Mouse (Mus musculus) G1E-ER4 (cell line): ENCODE results near the gene Tenm1. TPM values are rescaled to one million over a fixed set of nuclear protein-coding genes. Genes with fewer than 3 reads are reported as not detected.

Experiments used
- GATA1 ChIP-seq: IDR thresholded peaks from one replicate; pipeline ENCODE4 v1.8.0; 2012; ENCODE audit warnings: low read length, inconsistent platforms
- polyA plus RNA-seq: library from polyadenylated mRNA; stranded (reverse); fragments of >175 nt; gene quantifications from 2 replicates; pipeline ENCODE4 v1.2.3, GENCODE M21; 2012

Gene Tenm1
- polyA plus RNA-seq, 1 experiment = not detected

DNA sequence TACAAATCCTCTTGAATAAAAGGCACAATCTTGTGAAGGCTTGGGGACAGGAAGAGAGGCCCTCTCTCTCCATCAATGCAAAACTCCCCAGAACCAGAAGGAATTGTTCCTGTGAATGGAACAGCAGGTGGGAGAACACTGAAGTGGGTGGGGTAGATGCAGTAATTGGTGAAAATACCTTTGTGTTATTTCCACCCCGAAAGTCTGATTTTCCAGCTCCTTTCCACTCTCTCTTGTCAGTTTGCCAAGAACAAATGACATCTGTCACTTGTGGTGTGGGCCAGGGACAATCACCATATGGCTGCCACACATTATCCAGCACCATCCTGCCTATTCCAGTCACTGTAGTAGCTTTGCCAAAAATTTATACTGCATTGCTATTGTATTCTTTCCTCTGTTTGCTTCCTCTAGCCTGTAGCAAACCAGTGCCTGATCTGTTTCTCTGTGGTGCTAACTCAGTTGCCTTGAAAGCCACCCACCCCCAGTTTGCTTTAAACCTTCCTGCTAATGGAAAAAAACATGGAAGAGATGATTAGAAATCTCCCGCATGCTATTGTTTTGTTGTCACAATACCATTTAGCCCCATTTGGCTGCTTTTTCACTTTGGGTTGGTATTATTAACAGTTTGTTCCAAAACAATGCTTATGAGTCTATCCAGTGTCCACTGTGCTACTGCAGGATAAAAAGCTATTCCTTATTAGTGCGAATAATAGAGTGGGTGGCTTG is 888.7 kb downstream of the Tenm1 start:
- TF ChIP-seq GATA1 = no peak

GRCm38 (mm10) chrX:42530703-42531102 is 898.2 kb downstream of the Tenm1 start:
- no peak for TF ChIP-seq GATA1

DNA sequence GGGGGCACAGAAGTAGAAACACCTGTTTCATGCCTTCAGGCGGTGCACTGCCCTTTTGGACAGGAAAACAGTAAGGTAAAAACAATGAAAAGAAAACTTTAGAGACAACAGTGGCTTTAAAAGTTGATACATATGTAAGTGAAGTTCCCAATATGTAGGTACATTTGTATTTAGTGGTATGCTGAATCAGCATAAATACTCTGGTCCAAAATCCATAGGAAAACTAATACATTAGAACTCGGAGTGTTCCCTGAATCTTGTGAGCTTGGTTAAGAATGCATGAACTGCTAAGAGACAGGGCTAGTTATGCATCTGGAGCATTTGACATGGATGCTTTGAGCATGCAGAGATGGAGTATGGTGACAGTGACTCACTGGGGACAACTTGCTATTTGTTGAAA is 906.1 kb downstream of the Tenm1 start:
- no peak for TF ChIP-seq GATA1

- TF ChIP-seq GATA1 = no peak
Measured at GRCm38 (mm10) chrX:42512567-42512966, 916.4 kb downstream of the Tenm1 start.

GRCm38 (mm10) chrX:42511105-42511504 is 917.8 kb downstream of the Tenm1 start:
- TF ChIP-seq GATA1 = no peak

DNA sequence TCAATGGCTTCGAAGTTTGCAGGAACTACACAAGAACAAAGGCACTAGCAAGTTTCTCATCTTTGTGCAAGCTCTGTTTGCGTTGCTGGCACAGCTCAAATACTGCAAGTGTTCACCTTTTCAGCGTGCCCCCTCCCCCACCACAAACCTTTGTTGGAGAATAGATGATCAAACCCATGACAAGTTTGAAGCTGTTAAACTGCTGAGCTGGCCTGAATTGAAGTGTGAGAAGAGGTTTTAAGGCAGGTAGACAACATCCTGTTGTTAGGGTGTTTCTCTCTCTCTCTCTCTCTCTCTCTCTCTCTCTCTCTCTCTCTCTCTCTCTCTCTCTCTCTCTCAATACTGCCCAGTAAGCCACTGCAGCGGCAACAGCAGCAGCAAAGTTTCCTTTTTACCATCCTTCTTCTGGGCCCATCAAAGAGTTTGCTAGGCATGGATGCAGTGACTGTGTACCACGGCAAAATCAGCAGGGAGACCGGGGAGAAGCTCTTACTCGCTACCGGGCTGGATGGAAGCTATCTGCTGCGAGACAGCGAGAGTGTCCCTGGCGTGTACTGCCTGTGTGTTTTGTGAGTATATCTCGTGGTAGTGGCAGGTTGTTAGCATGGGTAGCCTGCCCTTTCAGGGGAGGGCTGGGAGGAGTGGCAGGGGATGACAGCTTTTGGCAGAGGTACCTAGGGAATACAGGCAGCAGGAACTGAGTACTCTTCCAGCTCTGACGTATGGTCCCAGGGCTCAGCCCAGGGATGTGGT is 926.5 kb downstream of the Tenm1 start, which contains the start of gene Sh2d1a:
Gene Sh2d1a (plus strand): TSS at position 163 of the 753 bp plus-strand sequence.
- TF ChIP-seq GATA1 = no peak

DNA sequence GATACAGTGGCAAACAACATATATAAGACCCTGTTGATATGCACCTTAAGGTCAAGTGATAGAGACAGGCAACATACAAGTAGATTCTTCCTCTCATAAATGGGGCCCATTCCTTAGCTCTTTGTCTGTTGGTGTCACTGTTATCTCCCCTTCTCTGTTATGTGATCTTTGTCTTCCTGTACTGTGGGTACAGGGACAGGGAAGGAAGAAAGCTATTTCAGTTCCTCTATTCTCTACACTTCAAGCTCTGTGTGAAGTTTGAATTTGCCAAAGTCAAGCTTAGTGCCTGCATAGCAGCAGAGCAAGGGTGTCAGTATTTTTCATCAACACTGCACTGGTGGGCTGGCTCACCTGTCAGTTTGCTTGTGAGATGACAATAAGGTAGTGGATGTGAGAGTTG is 928.4 kb downstream of the Tenm1 start:
- no peak for TF ChIP-seq GATA1

- TF ChIP-seq GATA1 = no peak
Measured at GRCm38 (mm10) chrX:42490336-42490735, 938.6 kb downstream of the Tenm1 start.

- TF ChIP-seq GATA1 = no peak
Measured at GRCm38 (mm10) chrX:42489446-42489845, 939.5 kb downstream of the Tenm1 start, which contains the start of gene Tex13c2. Gene Tex13c2 (plus strand): TSS chrX:42489691.

Other genes with a start within 250 kb of the Tenm1 start
- not detected in 2 replicates for gene Tex13c1, start 162.0 kb upstream of the Tenm1 start, polyA plus RNA-seq